Mouse (Mus musculus) right cerebral cortex, postnatal 4 days (tissue): ENCODE measurements at regions not wholly inside any gene's neighbourhood (a gene's known extent, or its start where the extent isn't known, plus 50 kb on each side); places are given as distances from the start of the nearest gene placed in this dataset.
"Not testable (repeated sequence)": the region's sequence is repeated elsewhere in the genome, so short reads cannot be mapped to it uniquely, and the experiment has no call there.

ENCODE experiments used
- DNase-seq: peaks from one replicate; pipeline ENCODE4 v3.0.0-alpha.2; 2022

DNA sequence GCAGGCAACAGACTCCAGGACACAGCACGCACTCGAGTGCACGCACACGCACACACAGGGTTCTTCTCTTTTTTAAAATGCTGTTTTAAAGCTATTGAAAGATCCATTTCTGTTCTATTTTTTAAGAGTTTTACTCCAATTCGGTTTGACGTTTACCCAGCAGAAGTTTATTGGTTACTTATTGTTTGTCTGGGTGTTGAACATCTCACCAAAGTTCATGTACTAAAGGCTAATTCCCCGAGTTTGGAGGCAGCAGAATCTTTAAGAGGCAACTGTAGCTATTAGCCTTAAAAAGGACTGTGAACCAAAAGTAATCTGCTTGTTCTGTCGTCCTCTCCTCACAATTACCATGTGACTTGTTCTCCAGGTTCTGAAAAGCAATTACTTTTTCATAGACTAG lies 263.0 kb upstream of the Nfia start:
- no peak for DNase-seq

DNA sequence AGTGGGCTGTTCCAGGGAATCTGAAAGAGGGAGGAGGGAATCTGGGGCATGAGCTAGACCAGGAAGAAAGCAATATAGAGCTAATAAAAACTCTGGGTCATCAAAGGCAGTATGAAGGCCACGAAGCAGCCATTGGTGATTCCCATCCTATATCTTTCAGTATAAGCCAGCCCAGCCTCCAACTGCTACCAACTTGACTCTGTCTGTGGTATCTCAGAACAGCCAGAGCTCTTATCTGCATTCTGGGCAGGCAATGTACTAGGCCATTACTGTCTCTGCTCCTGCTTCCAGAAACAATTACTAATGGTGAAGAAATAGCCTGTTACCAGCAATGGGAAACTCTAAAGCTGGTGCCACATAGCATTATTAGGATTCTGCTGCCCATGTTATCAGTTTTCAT lies 266.8 kb upstream of the Nfia start:
- DNase-seq, result no peak

DNA sequence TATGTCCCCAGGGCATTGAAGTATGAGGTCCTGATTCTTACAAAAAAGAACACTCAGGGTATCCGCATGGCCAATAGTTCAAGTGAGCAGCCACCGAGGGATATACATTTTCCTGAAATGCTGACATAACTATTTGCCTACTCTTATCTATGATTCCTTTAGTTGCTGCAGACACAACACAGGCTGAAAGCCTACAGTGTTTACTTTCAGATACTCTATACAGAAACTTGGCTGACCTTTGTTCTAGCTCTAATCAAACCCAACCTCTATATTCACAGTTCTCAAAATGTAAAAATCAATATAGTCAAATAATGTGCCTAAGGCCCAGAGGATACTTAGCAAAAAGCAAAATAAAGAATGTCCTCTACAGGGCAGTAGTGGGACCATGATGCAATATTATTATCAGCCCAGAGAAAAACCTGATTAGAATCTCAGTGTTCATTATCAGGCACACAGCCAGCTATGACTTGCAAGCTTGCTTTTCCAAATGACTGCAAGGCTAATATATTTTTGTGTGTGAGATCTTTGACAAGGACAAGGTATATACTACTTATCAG lies 281.2 kb upstream of the Nfia start:
- no peak for DNase-seq

DNA sequence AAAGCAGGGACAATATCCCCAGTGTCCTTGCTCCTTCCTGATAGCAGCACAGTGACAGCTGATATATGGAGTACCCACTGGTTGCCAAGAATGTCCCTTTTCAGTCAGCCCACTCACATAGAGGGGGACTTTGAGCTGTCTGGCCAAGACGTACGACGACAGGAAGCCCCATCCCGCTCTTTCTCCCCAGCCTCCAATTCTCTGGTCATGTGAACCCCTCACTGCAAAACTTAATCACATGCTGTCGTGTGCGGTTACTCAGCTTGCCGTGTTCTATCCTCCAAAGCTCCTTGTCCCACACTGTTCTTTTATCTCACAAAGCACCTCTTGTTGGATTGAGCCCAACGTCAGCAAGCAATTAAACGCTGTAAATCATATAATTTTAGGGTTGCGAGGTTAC lies 286.2 kb upstream of the Nfia start:
- no peak for DNase-seq

DNA sequence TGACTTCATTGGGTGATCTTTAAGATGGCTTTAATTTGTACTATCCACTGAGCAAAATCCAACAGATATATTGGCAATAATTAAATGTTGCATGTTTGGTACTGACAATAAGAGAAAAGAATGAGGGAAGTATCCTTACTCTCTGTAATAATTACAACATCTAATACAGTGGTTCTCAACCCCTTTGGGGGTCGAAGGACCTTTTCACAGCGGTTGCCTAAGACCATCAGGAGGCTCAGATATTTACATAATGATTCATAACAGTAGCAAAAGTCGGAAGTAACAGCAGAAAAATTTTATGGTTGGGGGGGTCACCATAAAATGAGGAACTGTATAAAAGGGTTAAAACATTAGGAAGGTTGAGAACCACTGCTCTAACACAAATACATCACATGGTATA lies 287.3 kb upstream of the Nfia start:
- DNase-seq, result no peak

DNA sequence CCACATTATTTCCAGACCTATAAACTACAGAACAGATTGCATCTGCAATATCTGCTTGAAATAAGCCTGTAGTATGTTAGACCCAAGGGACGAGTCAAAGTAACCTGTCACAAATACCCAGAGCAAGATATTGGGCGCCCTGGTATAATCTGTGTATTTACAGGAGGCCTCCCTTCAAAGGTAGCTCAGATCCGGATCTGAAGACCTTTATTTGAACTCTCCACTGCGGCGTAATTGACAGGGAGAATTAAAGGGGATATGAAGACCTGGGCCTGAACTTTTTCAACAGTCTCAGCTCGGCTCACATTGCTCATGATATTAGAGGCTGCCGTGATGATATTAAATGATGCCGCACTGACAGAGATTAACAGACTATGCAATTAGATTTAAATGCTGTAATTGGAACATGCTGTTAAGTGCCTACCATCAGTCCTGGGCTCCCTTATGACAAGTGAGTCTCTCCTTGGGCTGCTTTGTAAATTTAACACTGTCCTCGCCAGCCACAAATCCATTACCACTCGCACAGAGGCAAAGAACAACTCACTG lies 289.8 kb upstream of the Nfia start:
- no peak for DNase-seq

DNA sequence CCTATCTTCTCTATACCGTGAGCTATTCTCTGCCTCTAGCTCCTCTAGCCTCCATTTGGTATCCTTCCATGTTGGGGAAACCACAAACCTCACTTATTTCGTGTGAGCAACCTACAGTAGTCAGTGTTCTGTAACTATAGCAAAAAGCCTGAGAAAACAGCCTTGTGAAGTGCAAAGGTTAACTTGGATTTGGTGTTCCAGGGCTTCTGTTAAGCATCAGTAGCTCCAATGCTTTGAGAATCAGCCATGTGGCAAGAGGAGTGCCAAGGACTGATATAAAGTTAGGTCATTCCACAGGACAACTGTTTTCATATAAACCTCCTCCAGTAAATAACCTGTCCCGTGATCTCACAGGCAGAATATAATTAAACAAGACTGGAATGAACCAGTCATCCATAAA lies 290.7 kb upstream of the Nfia start:
- no peak for DNase-seq

DNA sequence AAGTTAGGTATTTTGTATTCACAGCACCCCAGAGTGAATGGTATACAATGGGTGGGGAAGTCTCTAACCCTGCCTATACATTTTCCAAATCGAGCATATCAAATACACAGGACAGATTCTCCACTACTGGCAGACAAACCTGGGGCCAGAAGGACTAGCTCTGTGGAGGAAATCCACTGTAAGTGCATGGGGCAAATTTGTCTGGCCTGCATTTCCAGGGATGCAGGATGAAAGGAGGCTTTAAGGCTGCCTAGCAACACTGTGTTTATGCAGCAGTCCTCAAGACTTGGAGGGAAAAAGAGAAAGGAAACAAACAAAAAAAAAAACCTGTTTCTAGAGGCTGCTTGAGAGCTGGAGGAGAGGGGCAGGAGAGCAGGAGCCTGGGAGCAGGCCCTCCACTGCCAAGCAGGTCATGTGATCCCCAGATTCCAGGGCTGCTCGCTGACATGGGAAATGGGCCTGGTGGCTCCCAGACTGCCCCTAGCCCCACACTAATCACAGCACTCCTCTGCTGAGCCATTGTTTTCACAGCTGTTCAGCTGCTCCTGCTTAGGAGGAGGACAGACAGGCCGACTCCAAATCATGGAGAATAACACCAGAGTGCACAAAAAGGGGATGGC lies 293.7 kb upstream of the Gm10192 start:
- peak; percentile 24 for DNase-seq

DNA sequence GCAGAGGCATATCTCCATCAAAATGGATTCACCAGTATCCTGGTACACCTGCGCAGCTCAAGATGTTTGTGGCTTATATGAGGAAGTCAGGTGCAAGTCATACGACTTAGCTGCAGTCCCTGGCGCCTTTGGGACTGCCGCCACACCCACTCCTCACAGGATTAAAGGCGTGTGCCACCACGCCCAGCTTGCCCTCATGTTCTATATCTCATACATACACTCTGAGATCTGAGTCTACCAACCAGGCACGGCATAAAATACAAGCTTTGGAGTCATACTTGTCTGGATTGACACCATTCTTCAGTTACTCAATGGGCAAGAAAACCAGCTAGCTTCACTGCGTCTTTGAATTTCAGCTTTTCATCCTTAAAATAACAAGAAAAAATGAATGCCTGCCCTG lies 290.5 kb upstream of the Gm10192 start:
- not testable (repeated sequence) for DNase-seq

DNA sequence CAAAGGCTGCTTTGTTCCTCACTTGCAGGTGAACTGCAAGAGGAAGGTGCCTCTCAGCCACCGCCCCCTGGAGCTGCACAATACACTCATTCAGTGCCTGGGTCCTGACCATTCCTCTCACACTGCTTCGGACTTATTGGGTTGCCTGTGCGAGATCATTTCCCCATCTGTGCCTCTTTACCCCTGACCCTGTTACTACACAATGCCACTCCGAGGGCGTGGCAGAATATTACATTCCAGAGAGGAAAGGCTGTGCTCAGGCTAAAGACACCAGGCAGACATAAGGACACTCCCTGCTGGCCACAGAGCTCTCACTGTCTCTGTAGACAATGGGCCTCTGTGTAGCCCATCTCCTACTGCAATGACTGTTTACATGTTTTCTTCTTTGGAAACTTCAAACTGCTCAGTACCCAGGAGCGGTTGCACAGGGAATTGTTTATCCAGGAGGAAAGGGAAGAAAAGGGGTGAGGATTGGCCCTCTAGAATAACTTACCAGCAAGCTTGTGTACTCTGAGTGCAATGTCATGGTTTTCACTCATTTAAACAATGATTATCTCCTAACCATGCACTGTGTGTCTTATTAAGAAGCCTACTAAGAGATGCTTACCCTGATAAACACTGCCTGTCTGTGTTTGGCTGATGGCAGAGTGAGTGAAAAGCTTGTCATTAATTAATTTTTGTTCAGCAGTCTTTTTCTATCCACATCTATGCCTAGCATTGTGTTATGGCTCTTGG lies 283.1 kb upstream of the Gm10192 start:
- no peak for DNase-seq

DNA sequence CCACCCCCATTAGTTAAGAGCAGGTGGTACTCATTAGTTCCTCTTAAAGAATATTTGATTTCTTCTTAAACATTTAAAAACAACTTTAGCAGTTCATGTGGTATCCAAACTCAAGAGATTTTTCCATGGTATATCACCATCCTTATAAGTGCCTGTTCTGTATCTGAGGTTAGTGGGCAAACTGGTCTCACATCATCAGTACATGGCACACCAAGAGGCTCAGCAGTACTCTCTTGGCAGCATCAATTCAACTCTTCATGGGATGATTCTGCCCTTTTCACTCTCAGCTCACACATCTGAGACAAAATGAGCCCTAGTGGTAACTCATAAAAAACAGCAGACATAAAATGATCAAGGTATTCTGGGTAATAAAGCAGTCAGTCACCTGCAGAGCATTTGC lies 282.6 kb upstream of the Gm10192 start:
- DNase-seq, result no peak

DNA sequence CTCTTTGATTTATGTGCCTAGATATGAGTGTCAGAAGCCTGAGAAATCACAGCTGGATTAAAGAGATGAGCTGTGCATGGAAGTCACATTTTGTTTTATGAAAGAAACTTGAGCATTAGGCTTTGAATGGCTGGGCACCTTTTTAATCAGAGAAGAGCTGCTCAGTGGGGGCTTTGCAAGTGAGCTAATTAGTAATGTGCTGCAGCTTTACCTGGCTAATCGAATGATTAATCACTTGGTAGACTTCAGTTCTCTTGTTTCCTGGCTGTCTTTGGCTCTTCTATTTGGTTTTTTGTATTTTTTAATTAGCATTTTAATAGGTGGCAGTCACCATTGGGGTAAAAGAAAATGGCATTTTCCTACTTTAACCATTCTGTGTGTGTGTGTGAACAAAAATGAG lies 278.2 kb upstream of the Gm10192 start:
- no peak for DNase-seq

DNA sequence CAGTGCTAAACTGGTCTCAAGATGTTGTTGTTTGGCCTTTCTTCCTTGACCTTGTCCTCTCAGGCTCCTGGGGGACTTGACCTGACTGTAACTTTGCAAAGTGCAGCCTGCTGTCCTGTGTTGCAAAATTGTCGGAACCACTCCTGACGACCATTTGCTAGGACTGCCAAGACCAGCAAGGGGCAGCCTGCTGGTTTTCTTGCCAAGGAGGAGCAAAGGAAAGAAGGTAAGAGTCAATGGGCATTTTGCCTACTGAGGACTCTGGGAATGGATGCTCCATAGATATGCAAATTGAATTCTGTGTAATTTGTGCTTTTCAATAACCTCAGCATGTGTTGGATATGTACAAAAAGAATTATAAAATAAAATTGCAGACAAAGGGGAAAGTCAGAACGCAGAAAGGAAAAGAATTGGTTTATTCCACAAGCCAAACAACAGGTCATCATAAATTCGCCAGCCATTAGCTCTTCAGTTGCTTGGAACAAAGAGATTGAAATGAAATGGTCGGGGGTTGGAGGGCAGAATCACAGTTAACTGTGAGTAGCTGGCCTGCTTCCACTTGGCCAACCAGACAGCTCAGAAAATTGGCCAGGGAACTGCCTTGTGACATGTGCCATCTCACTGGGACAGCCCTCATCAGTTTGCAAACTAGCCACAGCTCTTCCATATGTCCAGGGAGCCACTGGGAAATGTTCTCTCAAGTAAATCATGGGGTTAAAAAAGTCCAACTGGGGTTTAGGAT lies 256.5 kb upstream of the Gm10192 start:
- DNase-seq, result peak; percentile 6

DNA sequence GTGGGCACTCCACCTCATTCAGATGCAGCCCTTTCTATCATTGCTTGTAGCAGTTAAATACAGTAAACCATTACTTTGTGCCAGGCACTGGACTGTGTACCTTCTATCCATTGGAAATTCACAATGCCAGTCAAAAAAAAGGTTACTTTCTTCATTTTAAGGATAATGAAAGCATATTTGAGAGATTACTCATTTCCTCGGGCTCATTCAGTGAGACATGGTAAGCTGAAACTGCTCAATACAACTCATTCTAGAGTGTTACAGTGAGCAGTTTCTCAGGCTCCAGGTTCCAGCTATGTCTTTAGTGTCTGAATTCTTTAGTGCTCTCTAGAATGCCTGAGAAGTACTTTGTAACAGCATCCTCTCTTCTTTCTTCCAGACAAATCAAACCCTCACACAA lies 249.7 kb upstream of the Gm10192 start:
- DNase-seq, result no peak

DNA sequence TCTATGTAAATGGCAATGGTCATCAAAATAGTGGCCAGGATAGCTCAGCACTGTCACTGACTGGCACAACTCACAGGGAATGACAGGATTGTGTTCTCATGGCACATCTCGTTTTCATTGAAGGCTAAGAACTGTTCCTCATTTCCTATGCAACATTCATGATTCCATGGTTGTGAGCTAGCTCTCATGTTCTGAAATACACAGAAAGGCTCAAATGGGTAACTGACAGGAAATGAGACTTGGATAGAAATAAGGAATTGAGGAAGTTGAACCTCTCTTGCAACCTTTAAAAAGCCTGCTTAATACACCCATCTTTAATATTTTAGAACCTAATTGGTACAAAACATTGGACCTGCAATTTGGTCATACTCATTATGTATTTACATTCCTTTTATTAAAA lies 249.1 kb upstream of the Gm10192 start:
- no peak for DNase-seq

DNA sequence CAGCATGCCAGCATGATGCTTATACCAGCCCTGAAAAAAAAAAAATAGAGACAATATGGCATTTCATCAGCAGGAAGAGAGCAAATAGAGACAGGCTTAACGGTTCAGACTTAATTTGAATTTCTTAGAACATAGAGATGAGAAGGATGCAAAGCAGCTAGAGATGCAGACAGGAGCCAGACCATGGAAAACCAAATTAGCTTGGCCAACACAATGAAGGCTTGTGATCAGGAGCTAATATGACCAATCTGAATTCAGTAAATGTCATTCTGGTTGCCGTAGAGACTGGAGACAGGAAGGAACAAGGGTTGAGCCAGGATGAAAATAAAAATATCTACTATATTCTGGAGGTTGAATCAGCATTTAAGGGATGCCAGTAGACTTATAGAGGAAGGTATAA lies 248.3 kb upstream of the Gm10192 start:
- DNase-seq, result no peak

DNA sequence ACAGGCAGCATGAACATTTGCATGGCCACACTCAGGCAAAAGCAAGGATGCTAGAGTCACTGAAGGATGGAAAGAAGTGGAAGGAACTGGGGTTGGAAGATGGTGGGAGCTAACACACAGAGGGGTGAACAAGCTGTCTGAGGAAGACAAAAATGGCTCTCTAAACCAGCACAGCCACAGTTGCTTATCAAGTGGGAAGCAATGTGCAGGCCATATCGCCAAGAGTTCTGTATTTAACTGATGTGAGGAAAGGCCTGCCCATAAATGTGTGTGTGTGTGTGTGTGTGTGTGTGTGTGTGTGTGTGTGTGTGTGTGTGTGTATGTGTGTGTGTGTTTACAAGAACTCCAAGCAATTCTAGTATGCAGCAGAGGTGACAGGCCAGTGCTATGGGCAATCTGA lies 236.9 kb upstream of the Gm10192 start:
- no peak for DNase-seq

DNA sequence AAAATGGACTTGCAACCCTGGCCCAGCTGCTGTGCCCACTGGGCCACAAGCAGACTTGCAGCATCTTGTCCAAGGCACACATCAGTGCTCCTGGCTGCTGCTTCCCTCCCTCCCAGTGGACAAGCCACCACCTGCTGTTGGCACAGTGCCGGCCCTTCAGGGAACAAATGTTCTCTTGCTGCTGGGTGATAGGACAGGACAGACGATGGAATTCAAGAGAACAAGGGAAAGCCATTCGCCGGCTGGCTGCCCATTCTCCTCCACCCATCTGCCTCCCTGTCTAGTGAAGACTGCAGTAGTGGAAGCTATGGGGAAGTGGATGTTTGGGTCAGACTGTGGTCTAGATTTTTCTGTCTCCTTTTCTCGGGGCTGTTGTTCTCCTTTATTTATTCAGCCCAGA lies 235.7 kb upstream of the Gm10192 start:
- peak; percentile 49 for DNase-seq

DNA sequence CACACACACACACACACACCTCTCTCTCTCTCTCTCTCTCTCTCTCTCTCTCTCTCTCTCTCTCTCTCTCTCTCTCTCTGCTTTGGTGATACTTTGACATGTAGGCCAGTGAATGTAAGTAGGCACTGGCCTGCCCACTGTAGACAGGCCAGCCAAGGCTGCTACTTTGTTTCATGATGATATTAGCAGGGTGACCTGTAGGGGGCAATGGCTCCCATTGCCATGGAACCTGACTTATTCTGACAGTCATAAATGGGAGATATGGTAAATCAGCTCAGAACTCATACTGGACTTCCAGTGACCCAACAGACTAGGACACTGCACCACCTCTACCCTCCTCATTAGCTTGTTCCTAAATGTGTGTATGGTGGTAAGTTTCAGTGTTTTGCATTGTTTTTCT lies 235.0 kb upstream of the Gm10192 start:
- no peak for DNase-seq

DNA sequence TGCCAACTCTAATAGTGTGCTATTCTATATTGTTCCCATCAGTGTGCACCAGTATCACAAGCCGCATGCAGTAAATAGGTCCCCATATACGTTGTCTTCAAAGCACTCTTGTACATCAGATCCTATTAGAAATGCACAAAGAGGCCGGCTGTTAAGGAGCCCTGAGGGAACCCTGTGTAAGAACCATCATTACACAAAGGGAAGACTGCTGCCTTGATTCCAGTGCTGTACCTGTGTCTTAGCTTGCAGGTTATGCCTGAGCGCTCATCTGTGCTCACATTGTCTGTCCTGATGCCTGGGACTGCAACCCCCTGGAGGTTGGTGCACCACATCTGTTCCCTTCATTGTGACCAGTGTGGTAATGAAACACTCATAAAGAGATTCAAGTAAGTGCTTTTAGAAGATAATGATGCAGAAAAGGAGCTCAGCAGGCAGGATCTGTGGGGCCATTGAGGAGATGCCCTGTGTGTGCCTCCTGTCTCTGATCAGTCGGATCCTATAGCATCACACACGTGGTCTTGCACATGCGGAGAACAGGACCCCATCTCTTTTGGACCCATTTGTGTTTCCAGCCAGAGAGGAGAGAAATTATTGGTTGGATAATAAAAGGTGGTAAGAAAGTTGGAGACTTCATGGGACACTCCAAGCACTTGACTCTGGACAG lies 225.8 kb upstream of the Gm10192 start:
- DNase-seq, result no peak

DNA sequence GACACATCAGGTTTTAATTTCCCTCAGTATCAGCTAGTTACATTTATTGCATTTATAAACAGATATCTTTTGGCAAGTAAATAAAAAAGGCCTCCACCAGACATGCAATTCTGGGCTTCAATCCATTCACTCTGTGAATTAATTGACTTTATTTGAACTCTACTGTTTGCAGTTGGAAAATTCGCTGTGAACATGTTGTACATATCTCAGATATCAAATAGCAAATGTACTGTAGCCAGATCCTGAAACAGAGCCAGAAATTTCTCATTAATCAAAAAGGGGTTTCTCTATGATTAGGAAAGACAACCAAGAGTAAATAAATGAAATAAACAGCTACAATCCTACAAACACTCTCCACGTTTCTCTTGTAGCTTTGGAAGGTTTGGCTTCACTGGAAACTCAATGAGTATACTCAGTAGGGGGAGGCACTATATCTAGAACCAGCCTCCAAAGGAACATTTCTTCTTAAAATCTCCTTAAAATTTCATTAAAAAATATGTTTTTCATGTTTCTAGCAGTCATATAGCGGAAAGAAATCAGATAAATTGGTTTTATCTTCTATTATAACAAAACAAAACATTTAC lies 211.8 kb upstream of the Gm10192 start:
- DNase-seq, result no peak

DNA sequence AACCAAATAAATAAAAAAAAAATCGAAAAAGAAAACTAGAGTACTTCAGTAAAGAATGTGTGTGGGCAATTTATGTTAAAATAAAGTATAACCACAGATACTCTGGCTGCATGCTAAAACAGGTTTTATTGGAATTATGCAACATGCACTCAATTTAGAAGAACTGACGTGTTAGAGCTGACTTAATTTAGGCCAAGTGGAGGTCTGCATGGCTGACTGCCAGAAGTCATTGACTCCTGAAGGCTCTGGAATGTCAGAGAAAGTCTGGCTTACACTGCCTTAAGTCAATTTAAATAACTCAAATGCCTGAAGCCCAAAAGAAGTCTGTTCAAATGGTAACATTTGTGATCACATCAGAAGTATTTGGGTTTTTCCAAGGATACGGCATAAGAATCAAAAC lies 198.1 kb upstream of the Gm10192 start:
- no peak for DNase-seq
